Mouse (Mus musculus): ENCODE results near the gene C4b. TPM values are rescaled to one million over a fixed set of nuclear protein-coding genes. Genes with fewer than 3 reads are reported as not detected.
"Not testable (repeated sequence)": the region's sequence is repeated elsewhere in the genome, so short reads cannot be mapped to it uniquely, and the experiment has no call there.

Gene C4b
- total and polyA plus RNA-seq, 3 experiments = not detected

GRCm38 (mm10) chr17:34729779-34730553 is 13.7 kb downstream of the C4b start:
- H3K9me3 ChIP-seq (replicated peaks; ENCODE audit: low read length); DNase-seq (ENCODE audit: extremely low read depth); H3K4me2 ChIP-seq (ENCODE audit: insufficient read depth, low read depth, poor library complexity, severe bottlenecking); H3K9ac ChIP-seq (ENCODE audit: insufficient read depth, low read depth); H3K36me3 ChIP-seq (replicated peaks in 1 of 2; ENCODE audit: control insufficient read depth in 1 of 2, insufficient read depth in 1 of 2, low read length in 1 of 2); H3K4me3 ChIP-seq (replicated peaks in 1 of 3; ENCODE audit: low read depth in 2 of 3, low read length in 2 of 3, poor library complexity in 1 of 3); H3K79me2 ChIP-seq (replicated peaks; ENCODE audit: control insufficient read depth, extremely low read depth, insufficient read depth, poor library complexity, severe bottlenecking); H3K27ac ChIP-seq (ENCODE audit: insufficient read depth, low read depth); H3K4me1 ChIP-seq (ENCODE audit: control insufficient read depth in 1 of 2, insufficient read depth in 2 of 2); dilution Hi-C loops (cut with MboI; ENCODE audit: extremely low pct_ligation_motif_present, extremely low pct_unique_long_range_greater_than_20kb, low sequenced_read_pairs): not testable (repeated sequence)
- peaks cover 42% of the 10 kb centered on the region for H3K27me3 ChIP-seq (replicated peaks)
- in situ Hi-C loops (cut with MboI; ENCODE audit: low pct_ligation_motif_present, low pct_unique_long_range_greater_than_20kb, low sequenced_read_pairs) = loop anchor here (5.0 kb wide), 1 partner anchor 82 kb away; no protein-coding TSS in a partner anchor

GRCm38 (mm10) chr17:34729155-34729554 is 14.5 kb downstream of the C4b start:
- H3K79me2 ChIP-seq (replicated peaks; ENCODE audit: control insufficient read depth, extremely low read depth, insufficient read depth, poor library complexity, severe bottlenecking); H3K4me1 ChIP-seq (ENCODE audit: control insufficient read depth in 1 of 2, insufficient read depth in 2 of 2); H3K27ac ChIP-seq (ENCODE audit: insufficient read depth, low read depth); in situ Hi-C loops (cut with MboI; ENCODE audit: low pct_ligation_motif_present, low pct_unique_long_range_greater_than_20kb, low sequenced_read_pairs); H3K9ac ChIP-seq (ENCODE audit: insufficient read depth, low read depth); H3K9me3 ChIP-seq (replicated peaks; ENCODE audit: low read length); H3K4me2 ChIP-seq (ENCODE audit: insufficient read depth, low read depth, poor library complexity, severe bottlenecking); H3K4me3 ChIP-seq (replicated peaks in 1 of 3; ENCODE audit: low read depth in 2 of 3, low read length in 2 of 3, poor library complexity in 1 of 3); DNase-seq (ENCODE audit: extremely low read depth); dilution Hi-C loops (cut with MboI; ENCODE audit: extremely low pct_ligation_motif_present, extremely low pct_unique_long_range_greater_than_20kb, low sequenced_read_pairs); H3K36me3 ChIP-seq (replicated peaks in 1 of 2; ENCODE audit: control insufficient read depth in 1 of 2, insufficient read depth in 1 of 2, low read length in 1 of 2): not testable (repeated sequence)
- peaks cover 37% of the 10 kb centered on the region for H3K27me3 ChIP-seq (replicated peaks)

DNA sequence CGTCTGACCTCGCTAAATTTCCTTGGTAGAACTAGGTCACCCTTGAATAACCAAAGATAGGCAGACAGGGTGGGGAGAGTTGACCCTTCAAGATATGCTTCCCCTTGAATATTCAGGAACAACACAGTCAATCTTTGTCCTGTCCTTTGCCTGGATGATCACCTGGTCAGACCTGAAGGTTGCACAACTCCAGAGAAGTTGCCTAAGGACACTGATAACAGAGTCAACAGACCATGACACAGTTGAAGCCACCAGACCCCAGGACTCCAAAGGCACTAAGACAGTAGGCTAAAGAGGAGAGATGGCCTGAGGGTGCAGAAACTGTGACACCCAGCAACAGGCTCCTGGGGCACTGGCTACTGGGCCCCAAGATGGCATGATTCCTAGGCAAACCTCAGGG is 15.8 kb downstream of the C4b start:
- no peaks in the 10 kb centered on the region for H3K36me3 ChIP-seq (replicated peaks in 1 of 2; ENCODE audit: control insufficient read depth in 1 of 2, insufficient read depth in 1 of 2, low read length in 1 of 2)
- no peak overlapping the region for H3K27ac ChIP-seq (ENCODE audit: insufficient read depth, low read depth)
- no peak for TF ChIP-seq TBP (conservative IDR thresholded peaks at IDR 0.05; ENCODE audit: low read depth, low read length)
- TF ChIP-seq PAX5 (IDR thresholded peaks at IDR 0.05; ENCODE audit: low read length) = no peak
- TF ChIP-seq ZKSCAN1 (IDR thresholded peaks at IDR 0.05; ENCODE audit: borderline replicate concordance, low read depth, low read length) = no peak
- TF ChIP-seq ZC3H11A (IDR thresholded peaks at IDR 0.05; ENCODE audit: low read depth, low read length) = no peak
- TF ChIP-seq SIN3A (IDR thresholded peaks at IDR 0.05; ENCODE audit: low read length) = no peak
- TF ChIP-seq ETS1 (conservative IDR thresholded peaks at IDR 0.05; ENCODE audit: low read depth, low read length) = no peak
- TF ChIP-seq POLR2A (IDR thresholded peaks at IDR 0.05; ENCODE audit: low read depth, low read length) = no peak
- TF ChIP-seq JUN (IDR thresholded peaks at IDR 0.05; ENCODE audit: insufficient read depth, low read depth, low read length) = no peak
- TF ChIP-seq UBTF (IDR thresholded peaks at IDR 0.05; ENCODE audit: low read depth, low read length) = no peak
- no peak for TF ChIP-seq JUND (conservative IDR thresholded peaks at IDR 0.05; ENCODE audit: low read depth, low read length)
- no peak for TF ChIP-seq MAZ (IDR thresholded peaks at IDR 0.05; ENCODE audit: low read depth, low read length)
- TF ChIP-seq MEF2A (IDR thresholded peaks at IDR 0.05; ENCODE audit: borderline replicate concordance, low read depth, low read length) = no peak
- TF ChIP-seq ELF1 (IDR thresholded peaks at IDR 0.05; ENCODE audit: low read depth, low read length) = no peak
- no peak for TF ChIP-seq TCF12 (IDR thresholded peaks at IDR 0.05; ENCODE audit: low read depth, low read length)
- dilution Hi-C loops (cut with MboI; ENCODE audit: extremely low pct_ligation_motif_present, extremely low pct_unique_long_range_greater_than_20kb, low sequenced_read_pairs) (no loop called here), in situ Hi-C loops (cut with MboI; ENCODE audit: low pct_ligation_motif_present, low pct_unique_long_range_greater_than_20kb, low sequenced_read_pairs) (no loop called here)
- H3K27me3 ChIP-seq (replicated peaks) = peaks cover 38% of the 10 kb centered on the region
- no peak overlapping the region for H3K4me3 ChIP-seq (replicated peaks in 1 of 3; ENCODE audit: low read depth in 2 of 3, low read length in 2 of 3, poor library complexity in 1 of 3)
- H3K79me2 ChIP-seq (replicated peaks; ENCODE audit: control insufficient read depth, extremely low read depth, insufficient read depth, poor library complexity, severe bottlenecking) = no peaks in the 10 kb centered on the region
- no peak overlapping the region for H3K9ac ChIP-seq (ENCODE audit: insufficient read depth, low read depth)
- no peak overlapping the region for H3K4me2 ChIP-seq (ENCODE audit: insufficient read depth, low read depth, poor library complexity, severe bottlenecking)
- peaks cover 8% of the 10 kb centered on the region for H3K9me3 ChIP-seq (replicated peaks; ENCODE audit: low read length)
- H3K4me1 ChIP-seq (ENCODE audit: control insufficient read depth in 1 of 2, insufficient read depth in 2 of 2) = no peaks in the 10 kb centered on the region
- no peak for DNase-seq (ENCODE audit: extremely low read depth)

Measured in CH12.LX (cell line).